Mouse (Mus musculus): Measurements from ENCODE around the gene Cyp3a25.
"Not testable (repeated sequence)": the region's sequence is repeated elsewhere in the genome, so short reads cannot be mapped to it uniquely, and the experiment has no call there.

Cyp3a25 gene

GRCm38 (mm10) chr5:146009509-146009908 is at the start of gene Cyp3a25:
TSS of gene Cyp3a25 (minus strand) at chr5:146009618.
- DNase-seq (ENCODE audit: low spot score in 2 of 2), result not testable (repeated sequence)

- DNase-seq (ENCODE audit: low spot score in 2 of 2), result no peak
Observed at GRCm38 (mm10) chr5:146021136-146021535, 11.7 kb upstream of the Cyp3a25 start.

- no peak for DNase-seq (ENCODE audit: low spot score in 2 of 2)
Observed at GRCm38 (mm10) chr5:146018275-146018674, 8.9 kb upstream of the Cyp3a25 start.

- no peak for DNase-seq (ENCODE audit: low spot score in 2 of 2)
Observed at GRCm38 (mm10) chr5:146011251-146011650, 1.8 kb upstream of the Cyp3a25 start.

GRCm38 (mm10) chr5:145967080-145967479 is 42.3 kb downstream of the Cyp3a25 start:
- no peak for DNase-seq (ENCODE audit: low spot score in 2 of 2)

All from frontal cortex, postnatal 36 days (tissue).